Mouse (Mus musculus) kidney, embryonic 14.5 days (tissue): Measurements from ENCODE around the gene Coro1b. TPM values are rescaled to one million over a fixed set of nuclear protein-coding genes. Genes with fewer than 3 reads are reported as not detected.
"Not testable (repeated sequence)": the region's sequence is repeated elsewhere in the genome, so short reads cannot be mapped to it uniquely, and the experiment has no call there.

ENCODE experiments used
- ATAC-seq: fragments of 200-750 bp; cut with Nextera tagmentation; 2 replicates; pipeline ENCODE4 v1.8.0; 2017; ENCODE audit warnings: moderate number of reproducible peaks, mild to moderate bottlenecking, moderate TSS enrichment, moderate library complexity; ENCODE audit not compliant: low FRiP score, low TSS enrichment
- H3K27ac ChIP-seq: fragments of 300-500 bp; sonication (generic); 2 replicates; pipeline ENCODE4 v1.5.1; 2014; ENCODE audit warnings: low read depth, mild to moderate bottlenecking, low read length, moderate library complexity, mixed read lengths
- H3K27me3 ChIP-seq: fragments of 300-500 bp; sonication (generic); 2 replicates; pipeline ENCODE4 v1.6.1; 2014; ENCODE audit warnings: mild to moderate bottlenecking, low read length; ENCODE audit not compliant: control insufficient read depth, insufficient read depth
- H3K36me3 ChIP-seq: fragments of 300-500 bp; sonication (generic); 2 replicates; pipeline ENCODE4 v1.6.1; 2014; ENCODE audit warnings: low read length, mixed read lengths; ENCODE audit not compliant: control insufficient read depth, insufficient read depth
- H3K4me1 ChIP-seq: fragments of 300-500 bp; sonication (generic); 2 replicates; pipeline ENCODE4 v1.6.1; 2014; ENCODE audit warnings: low read length, mixed read lengths; ENCODE audit not compliant: control insufficient read depth, insufficient read depth
- H3K4me2 ChIP-seq: fragments of 300-500 bp; sonication (generic); replicated peaks from 2 replicates; pipeline ENCODE4 v1.6.1; 2014; ENCODE audit warnings: low read depth, mild to moderate bottlenecking, low read length
- H3K4me3 ChIP-seq: fragments of 300-500 bp; sonication (generic); 2 replicates; pipeline ENCODE4 v1.5.1; 2014; ENCODE audit warnings: mild to moderate bottlenecking, low read length
- H3K9ac ChIP-seq: fragments of 300-500 bp; sonication (generic); 2 replicates; pipeline ENCODE4 v1.6.1; 2014; ENCODE audit warnings: low read depth, mild to moderate bottlenecking, low read length, moderate library complexity
- H3K9me3 ChIP-seq: fragments of 300-500 bp; sonication (generic); 2 replicates; pipeline ENCODE4 v1.6.1; 2016; ENCODE audit warnings: low read length; ENCODE audit not compliant: control insufficient read depth
- WGBS: fragments of 180-500 bp; shearing (Covaris S2); extraction: QIAGEN DNeasy Blood & Tissue Kit; methylation state at CpG from one replicate; pipeline ENCODE4 v1.1.7; 2014; 5-methylcytosine and 5-hydroxymethylcytosine counted together
- polyA plus RNA-seq: library from polyadenylated mRNA; unstranded; fragments of >200 nt; fragmentation: Nextera tagmentation; extraction: Ambion mirVana; gene quantifications from 2 replicates; pipeline ENCODE4 v1.2.1, GENCODE M21; 2014

Gene Coro1b
- polyA plus RNA-seq, 1 experiment from 2014 or later, result 156 TPM

- not testable (repeated sequence) for H3K27me3 ChIP-seq, H3K27ac ChIP-seq, H3K4me1 ChIP-seq, H3K9me3 ChIP-seq
- Histone ChIP-seq H3K4me3 (peak overlapping the region; percentile 88), H3K9ac (peak overlapping the region; percentile 45), H3K36me3 (peaks cover 23% of the 10 kb centered on the region), H3K4me2 (peak overlapping the region; percentile 42)
- ATAC-seq, result peak; percentile 39
- WGBS, result 18% methylated on average over 4 of the region's 4 CpGs
These were observed 23.2 kb upstream of the Coro1b start for GRCm38 (mm10) chr19:4125268-4125667.

GRCm38 (mm10) chr19:4125741-4126696, 22.4 kb upstream of the Coro1b start, which contains the start of gene Aip:
Aip (minus strand) TSS chr19:4125858.
- peaks cover 8% of the 10 kb centered on the region; the same call in 1 of the 2 replicates for H3K4me1 ChIP-seq
- WGBS, result 2% methylated on average over 63 of the region's 64 CpGs

GRCm38 (mm10) chr19:4126759-4127495, 21.5 kb upstream of the Coro1b start:
- no peaks in the 10 kb centered on the region for H3K9me3 ChIP-seq
- H3K4me3 ChIP-seq, result peak overlapping the region; percentile 88
- H3K9ac ChIP-seq, result peak overlapping the region; percentile 87; the same call in 1 of the 2 replicates
- H3K27ac ChIP-seq, result no peak overlapping the region
- peaks cover 8% of the 10 kb centered on the region; the same call in 1 of the 2 replicates for H3K4me1 ChIP-seq
- peak overlapping the region; percentile 81 for H3K4me2 ChIP-seq
- H3K36me3 ChIP-seq, result peaks cover 35% of the 10 kb centered on the region
- no peaks in the 10 kb centered on the region for H3K27me3 ChIP-seq
- WGBS, result 61% methylated on average over 7 of the region's 7 CpGs
- ATAC-seq, result no peak

More at GRCm38 (mm10) chr19:4125741-4126696, 22.4 kb upstream of the Coro1b start, which contains the start of gene Aip:
- no peaks in the 10 kb centered on the region for H3K9me3 ChIP-seq
- peak; percentile 96 for ATAC-seq
- H3K4me2 ChIP-seq, result peak within 1 kb of the TSS; percentile 81
- peaks cover 26% of the 10 kb centered on the region for H3K36me3 ChIP-seq
- H3K9ac ChIP-seq, result peak within 1 kb of the TSS; percentile 87
- H3K4me3 ChIP-seq, result peak within 1 kb of the TSS; percentile 88
- H3K27me3 ChIP-seq, result no peaks in the 10 kb centered on the region
- H3K27ac ChIP-seq, result peak within 1 kb of the TSS; percentile 47; the same call in 1 of the 2 replicates

GRCm38 (mm10) chr19:4129462-4129861, 19.0 kb upstream of the Coro1b start:
- Histone ChIP-seq H3K4me2 (no peak overlapping the region), H3K9ac (no peak overlapping the region), H3K27me3 (no peaks in the 10 kb centered on the region), H3K4me1 (peaks cover 8% of the 10 kb centered on the region; the same call in 1 of the 2 replicates), H3K4me3 (no peak overlapping the region), H3K36me3 (peaks cover 46% of the 10 kb centered on the region), H3K9me3 (no peaks in the 10 kb centered on the region), H3K27ac (no peak overlapping the region)
- WGBS, result 90% methylated on average over 7 of the region's 7 CpGs
- no peak for ATAC-seq

GRCm38 (mm10) chr19:4130106-4130505, 18.3 kb upstream of the Coro1b start:
- ATAC-seq, result no peak
- no peak overlapping the region for H3K4me3 ChIP-seq
- peaks cover 46% of the 10 kb centered on the region for H3K36me3 ChIP-seq
- no peak overlapping the region for H3K9ac ChIP-seq
- no peak overlapping the region for H3K27ac ChIP-seq
- H3K4me2 ChIP-seq, result no peak overlapping the region
- peaks cover 8% of the 10 kb centered on the region; the same call in 1 of the 2 replicates for H3K4me1 ChIP-seq
- no peaks in the 10 kb centered on the region for H3K27me3 ChIP-seq
- WGBS, result 76% methylated on average over 4 of the region's 4 CpGs
- H3K9me3 ChIP-seq, result no peaks in the 10 kb centered on the region

- peaks cover 46% of the 10 kb centered on the region for H3K36me3 ChIP-seq
- H3K4me1 ChIP-seq, result peaks cover 8% of the 10 kb centered on the region; the same call in 1 of the 2 replicates
- H3K4me2 ChIP-seq, result no peak overlapping the region
- no peaks in the 10 kb centered on the region for H3K27me3 ChIP-seq
- no peak overlapping the region for H3K27ac ChIP-seq
- H3K9ac ChIP-seq, result no peak overlapping the region
- no peak overlapping the region for H3K4me3 ChIP-seq
- H3K9me3 ChIP-seq, result no peaks in the 10 kb centered on the region
- no peak for ATAC-seq
- WGBS, result 98% methylated on average over 5 of the region's 5 CpGs
These were observed 17.3 kb upstream of the Coro1b start for GRCm38 (mm10) chr19:4131075-4131474.

- Histone ChIP-seq H3K27ac (no peak overlapping the region), H3K4me3 (no peak overlapping the region), H3K27me3 (no peaks in the 10 kb centered on the region), H3K36me3 (peaks cover 46% of the 10 kb centered on the region), H3K9me3 (no peaks in the 10 kb centered on the region), H3K4me1 (peaks cover 3% of the 10 kb centered on the region; the same call in 1 of the 2 replicates), H3K9ac (no peak overlapping the region), H3K4me2 (no peak overlapping the region)
- ATAC-seq, result no peak
- 80% methylated on average over 2 of the region's 2 CpGs for WGBS
These were observed 16.7 kb upstream of the Coro1b start for GRCm38 (mm10) chr19:4131768-4132167.

- H3K4me1 ChIP-seq, result no peaks in the 10 kb centered on the region
- 84% methylated on average over 4 of the region's 4 CpGs for WGBS
These were observed 14.1 kb upstream of the Coro1b start for GRCm38 (mm10) chr19:4134354-4134753.

More at GRCm38 (mm10) chr19:4134354-4134753, 14.1 kb upstream of the Coro1b start:
- Histone ChIP-seq H3K9me3 (no peaks in the 10 kb centered on the region), H3K4me3 (no peak overlapping the region), H3K36me3 (peaks cover 33% of the 10 kb centered on the region), H3K27ac (no peak overlapping the region), H3K27me3 (no peaks in the 10 kb centered on the region), H3K4me2 (no peak overlapping the region), H3K9ac (no peak overlapping the region)
- ATAC-seq, result no peak
